Mouse (Mus musculus): ENCODE data around the gene Palld.

GRCm38 (mm10) chr8:61561220-61561619 is 341.3 kb downstream of the Palld start:
- TF ChIP-seq POLR2A (IDR thresholded peaks at IDR 0.05; ENCODE audit: low read depth, low read length), result no peak
- no peak for TF ChIP-seq CTCF (IDR thresholded peaks at IDR 0.05; ENCODE audit: extremely low read depth, insufficient read depth, insufficient read length, insufficient replicate concordance)

All from spleen, adult 2 months (tissue).